Mouse (Mus musculus) layer of hippocampus, adult 8-10 months (tissue): ENCODE results near the gene Ccng1. TPM values are rescaled to one million over a fixed set of nuclear protein-coding genes. Genes with fewer than 3 reads are reported as not detected.

Experiments used
- DNase-seq, 2 experiments: peaks; one replicate each; pipeline ENCODE4 v3.0.0; 2022; ENCODE audit warnings: low spot score in 2 of 2
- total RNA-seq, 4 experiments: library from RNA; stranded (reverse); gene quantifications; 2 replicates each; pipeline ENCODE4 v1.2.4; 2022

The Ccng1 gene
- total RNA-seq, result 10 to 100 TPM; 64.8 to 75.7 (median 68.7) TPM

DNA sequence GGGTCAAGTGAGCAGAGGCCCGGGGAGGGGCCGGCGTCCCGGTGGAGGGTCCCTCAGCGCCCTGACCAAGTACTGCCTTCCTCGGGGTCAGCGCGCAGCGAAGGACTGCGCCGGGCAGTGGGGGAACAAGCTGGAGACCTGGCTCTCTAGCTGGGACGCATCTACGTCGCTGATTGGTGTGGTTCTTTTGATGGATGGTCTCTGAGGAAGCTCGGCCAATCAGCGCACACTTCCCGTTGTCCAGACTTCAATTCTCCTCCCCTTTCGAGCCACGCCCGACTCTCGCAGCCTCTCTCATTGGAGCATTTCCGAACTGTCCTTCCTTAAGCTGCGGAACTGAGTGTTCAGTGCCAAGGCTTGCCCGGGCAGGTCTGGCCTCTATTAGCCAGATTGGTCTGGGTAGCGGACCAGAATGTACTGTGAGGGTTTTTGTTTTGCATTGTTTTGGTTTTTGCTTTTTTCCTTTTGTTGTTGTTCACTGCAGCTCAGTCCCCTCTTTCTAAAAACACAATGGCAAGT lies at the start of gene Ccng1:
Ccng1 (minus strand) TSS at position 203 of the 519 bp plus-strand sequence.
- DNase-seq, result peak; percentile 93 to 96

DNA sequence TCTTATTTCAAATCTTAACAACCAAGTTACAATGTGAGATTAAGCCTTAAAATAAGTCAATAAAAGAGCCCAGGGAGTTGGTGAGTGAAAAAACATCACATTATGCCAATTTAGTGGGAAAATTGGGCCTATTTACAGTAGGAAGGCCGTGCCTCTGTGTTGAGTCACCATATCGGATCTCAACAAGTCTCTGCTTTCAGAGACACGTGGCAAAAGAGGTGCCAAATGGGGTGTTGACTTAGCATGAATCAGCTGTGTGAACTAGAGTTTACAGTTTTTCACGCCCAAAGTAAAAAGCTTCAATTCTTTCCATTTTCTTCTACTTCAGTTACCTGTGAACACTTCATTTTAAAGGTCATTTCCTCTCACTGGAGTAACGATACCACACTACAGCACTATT lies 35.2 kb upstream of the Ccng1 start:
- no peak for DNase-seq

DNA sequence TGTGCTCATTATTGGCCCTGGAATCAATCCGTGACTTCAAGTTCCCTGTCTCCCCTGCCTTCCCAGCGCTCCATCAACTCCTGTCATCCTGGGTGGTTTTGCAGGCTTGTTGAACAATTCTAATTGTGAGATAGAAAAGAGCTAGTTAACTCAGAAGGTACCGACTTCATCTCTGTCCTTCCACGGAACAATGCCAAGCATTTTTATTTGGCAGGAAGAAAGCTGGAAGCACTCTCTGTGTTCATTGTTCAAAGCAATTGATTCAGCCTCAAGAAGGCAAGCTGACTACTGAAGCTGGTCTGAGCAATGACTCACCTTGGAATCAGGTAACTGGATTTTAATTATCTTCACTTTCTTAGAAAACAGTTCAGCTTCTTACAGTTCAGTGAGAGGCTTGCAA lies 34.6 kb upstream of the Ccng1 start:
- no peak for DNase-seq

GRCm38 (mm10) chr11:40786900-40787299 lies 31.8 kb upstream of the Ccng1 start:
- peak; percentile 45 to 60 for DNase-seq

GRCm38 (mm10) chr11:40784326-40784725 lies 29.2 kb upstream of the Ccng1 start:
- DNase-seq, result peak; percentile 29 to 32

DNA sequence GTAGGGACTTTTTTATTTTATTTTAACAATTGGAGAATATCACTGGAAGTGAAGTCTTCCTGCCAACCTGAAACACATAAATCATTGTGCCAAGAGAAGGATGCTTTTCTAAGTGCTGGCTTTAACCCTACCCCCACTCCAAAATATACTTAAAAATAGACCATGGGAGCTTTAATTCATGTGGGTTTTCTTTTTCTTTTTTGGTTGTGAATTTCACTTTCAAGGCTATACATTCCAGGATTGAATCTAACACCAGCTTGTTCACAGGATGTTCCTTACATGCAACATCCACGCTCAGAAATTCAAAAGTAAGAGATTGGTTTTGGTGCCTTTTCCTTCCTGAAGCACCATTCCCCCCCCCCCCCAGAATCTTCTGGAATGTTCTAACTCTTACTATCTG lies 28.2 kb upstream of the Ccng1 start:
- no peak for DNase-seq

DNA sequence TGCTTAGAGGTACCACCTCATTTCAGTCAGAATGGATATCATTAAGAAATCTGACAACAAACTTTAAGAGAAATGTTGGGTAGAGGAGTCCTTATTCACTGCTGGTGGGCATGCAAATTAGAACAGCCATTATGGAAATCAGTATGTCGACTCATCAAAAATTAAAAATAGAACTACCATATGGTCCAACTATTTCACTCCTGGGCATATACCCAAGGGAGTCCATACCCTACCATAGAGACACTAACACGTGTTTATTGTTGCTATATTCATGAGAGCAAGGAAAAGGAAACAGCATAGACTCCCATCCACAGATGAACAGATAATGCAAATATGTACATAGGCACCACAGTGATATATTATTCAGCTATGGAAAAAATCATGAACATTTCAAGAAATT lies 26.7 kb upstream of the Ccng1 start:
- no peak for DNase-seq

DNA sequence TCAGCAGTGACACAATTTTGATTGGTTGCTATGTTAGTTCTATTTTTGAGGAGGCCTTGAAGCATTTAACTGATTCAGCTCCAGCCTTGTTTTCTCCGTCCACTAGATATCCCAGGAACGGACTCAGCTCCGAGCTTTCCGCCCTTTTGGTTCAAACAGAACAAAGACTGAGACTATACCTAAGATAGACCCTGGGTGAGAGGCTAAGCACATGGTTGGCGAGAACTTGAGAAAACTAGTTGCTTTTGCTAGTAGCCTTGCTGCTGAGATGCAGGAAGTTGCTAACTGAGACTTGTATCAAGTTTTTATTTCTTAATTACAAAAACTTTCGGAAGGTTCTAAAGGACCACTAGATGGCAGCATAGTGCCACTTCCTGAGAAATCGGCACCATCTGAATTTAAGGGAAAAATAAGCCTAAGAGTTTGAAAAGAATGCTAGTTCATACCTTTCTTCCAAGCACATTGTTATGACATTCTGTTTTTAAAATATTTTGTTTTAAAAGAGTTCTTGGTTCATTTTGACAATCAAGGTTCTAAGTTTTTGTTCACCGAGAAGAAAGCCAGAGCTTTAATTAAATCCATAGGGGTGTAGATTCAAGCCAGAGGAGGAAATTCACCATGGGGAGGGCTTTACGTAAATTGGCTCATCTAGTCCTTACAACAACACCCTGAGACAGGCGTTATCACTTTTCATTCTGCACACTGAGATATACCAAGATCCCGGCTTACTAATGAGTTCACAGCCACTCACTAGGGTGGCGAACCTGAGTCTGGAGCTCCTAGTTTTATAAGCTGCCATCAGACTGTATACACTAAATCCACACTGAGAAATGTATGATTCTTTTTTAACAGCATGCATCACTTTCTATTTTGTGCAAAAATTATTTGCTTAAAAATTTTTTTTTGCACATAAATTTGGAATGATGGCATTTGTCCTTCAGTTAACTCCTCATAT lies 20.5 kb upstream of the Ccng1 start:
- no peak for DNase-seq

- DNase-seq, result no peak
Measured at GRCm38 (mm10) chr11:40764690-40765089, 9.6 kb upstream of the Ccng1 start.

- DNase-seq, result no peak
Measured at GRCm38 (mm10) chr11:40763395-40763794, 8.3 kb upstream of the Ccng1 start.

GRCm38 (mm10) chr11:40759896-40760295 lies 4.8 kb upstream of the Ccng1 start:
- no peak for DNase-seq

- DNase-seq, result no peak
Measured at GRCm38 (mm10) chr11:40755968-40756367, 857 bp upstream of the Ccng1 start.

DNA sequence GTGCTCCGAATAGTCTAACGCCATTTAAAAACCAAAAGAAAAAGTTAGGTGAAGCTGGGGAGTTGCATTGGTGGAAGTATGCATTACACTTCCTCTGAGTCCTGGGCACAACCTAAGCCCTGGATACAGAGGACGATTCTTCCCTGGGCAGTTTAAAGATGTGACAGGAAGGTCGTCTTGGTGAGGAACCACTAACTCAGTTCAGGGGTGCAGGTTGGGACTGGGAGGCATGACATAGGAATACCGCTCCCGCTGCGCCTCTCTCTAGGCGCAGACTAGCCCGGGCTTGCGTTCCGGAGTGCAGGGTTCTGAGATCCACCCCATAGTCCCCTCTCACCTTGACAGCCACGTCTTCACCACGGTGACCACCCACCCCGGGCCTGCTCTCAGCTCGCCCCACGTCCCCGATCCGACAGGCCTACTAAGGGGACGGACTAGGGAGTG lies 425 bp downstream of the Ccng1 start:
- DNase-seq, result no peak

- no peak for DNase-seq
Measured at GRCm38 (mm10) chr11:40753836-40754235, 1.3 kb downstream of the Ccng1 start.

DNA sequence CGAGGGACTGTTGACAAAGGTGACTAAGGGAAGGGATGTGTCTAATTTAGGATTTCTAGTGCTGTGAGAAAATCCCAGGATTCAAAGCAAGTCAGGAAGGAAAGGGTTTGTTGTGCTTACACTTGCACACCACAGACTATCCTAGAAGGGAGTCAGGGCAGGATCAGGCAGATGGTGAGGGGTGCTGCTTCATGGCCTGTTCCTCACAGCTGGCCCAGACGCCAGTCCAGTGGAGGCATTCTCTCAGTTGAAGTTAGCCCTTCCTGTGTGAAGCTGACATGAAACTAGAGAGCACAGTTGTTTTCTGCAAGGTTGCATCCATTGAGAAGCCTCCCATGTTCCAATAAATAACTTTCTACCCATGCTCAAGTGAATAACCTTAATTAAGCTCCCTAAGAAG lies 7.4 kb downstream of the Ccng1 start:
- no peak for DNase-seq

DNA sequence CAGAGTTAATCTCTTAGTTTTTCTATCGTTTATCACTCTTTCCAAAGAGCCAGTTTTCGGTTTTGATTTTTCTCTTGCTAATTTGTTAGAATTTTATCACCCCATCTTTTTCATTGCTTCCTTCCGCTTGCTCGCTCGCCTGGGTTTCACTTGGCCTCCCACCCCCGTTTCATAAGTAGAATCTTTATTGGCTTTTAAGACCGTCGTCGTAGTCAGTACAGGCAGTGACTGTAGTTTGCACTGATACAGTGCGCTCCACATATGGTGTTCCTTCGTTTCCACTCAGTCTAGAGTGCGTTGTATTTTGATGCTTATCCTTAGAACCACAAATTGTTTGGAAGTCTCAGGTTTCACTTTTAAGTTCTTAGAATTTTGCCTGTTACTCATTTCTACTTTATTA lies 8.8 kb downstream of the Ccng1 start:
- DNase-seq, result no peak

- DNase-seq, result no peak
Measured at GRCm38 (mm10) chr11:40744348-40744747, 10.8 kb downstream of the Ccng1 start.

- DNase-seq, result no peak
Measured at GRCm38 (mm10) chr11:40741605-40742262, 13.4 kb downstream of the Ccng1 start.

DNA sequence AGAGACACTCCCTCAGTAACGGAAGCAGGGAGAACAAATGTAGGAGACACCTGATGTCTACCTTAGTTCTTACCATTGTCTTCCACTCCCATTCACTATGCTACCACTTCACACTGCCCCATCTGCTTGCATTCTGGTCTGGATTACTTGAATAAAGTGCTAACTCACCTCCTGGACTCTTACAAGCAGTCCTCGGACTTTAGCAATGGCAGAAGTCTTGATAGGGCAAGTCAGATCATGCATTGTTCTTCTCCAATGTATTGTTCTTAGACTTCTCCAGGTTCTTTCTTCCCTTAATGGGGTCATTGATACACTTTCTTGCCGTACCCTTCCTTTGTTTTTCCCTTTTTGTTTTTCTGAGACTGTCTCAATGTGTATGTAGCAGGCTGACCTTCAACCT lies 17.7 kb downstream of the Ccng1 start:
- no peak for DNase-seq

- no peak for DNase-seq
Measured at GRCm38 (mm10) chr11:40734251-40734752, 20.8 kb downstream of the Ccng1 start.

DNA sequence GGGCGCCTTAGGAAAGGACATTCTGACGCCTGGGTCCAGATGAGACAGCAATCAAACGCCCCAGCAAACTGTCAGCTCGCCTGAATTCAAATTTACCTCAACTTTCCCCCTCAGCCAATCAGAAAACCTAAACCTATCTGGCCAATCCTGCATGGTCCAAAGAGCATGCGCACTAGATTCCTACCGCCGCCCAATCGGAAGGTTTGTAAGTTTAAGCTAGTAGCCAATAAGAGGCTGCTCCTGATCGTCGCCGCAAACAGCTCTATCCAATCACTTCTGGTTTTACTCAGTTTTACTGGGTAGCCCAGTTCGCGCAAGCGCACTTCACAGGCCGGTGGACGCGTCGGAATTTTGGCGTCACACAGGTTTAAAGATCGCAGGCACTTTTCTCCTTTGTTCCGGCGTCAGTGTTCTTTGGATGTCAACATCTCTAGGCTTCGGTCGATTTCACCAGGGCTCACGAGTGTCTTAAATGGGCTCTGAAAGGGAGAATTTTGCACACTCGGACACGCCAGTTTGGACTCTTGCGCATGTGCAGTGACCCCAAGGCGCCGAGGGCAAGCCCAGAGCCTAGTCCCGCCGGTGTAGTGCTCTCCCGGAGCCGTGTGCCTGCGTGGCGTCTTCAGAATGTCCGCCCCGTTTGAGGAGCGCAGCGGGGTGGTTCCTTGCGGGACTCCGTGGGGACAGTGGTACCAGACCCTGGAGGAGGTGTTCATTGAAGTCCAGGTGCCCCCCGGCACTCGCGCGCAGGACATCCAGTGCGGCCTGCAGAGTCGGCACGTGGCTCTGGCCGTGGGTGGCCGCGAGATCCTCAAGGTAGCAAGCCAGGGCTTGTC lies 21.6 kb downstream of the Ccng1 start, which contains the start of the genes Hmmr and Nudcd2:
Hmmr (minus strand) TSS at position 84 of the 836 bp plus-strand sequence.
Nudcd2 (plus strand) TSS at position 329 of the 836 bp plus-strand sequence.
- DNase-seq, result peak; percentile 97
